Mouse (Mus musculus) cortical plate, adult 2 months (tissue): ENCODE data around the gene Nrxn1. TPM values are rescaled to one million over a fixed set of nuclear protein-coding genes. Genes with fewer than 3 reads are reported as not detected.

Experiments used
- H3K27ac ChIP-seq: fragments of 200-500 bp; 2 replicates; pipeline ENCODE4 v1.5.1; 2012; ENCODE audit warnings: low read length, control low read depth, inconsistent platforms; ENCODE audit not compliant: insufficient read depth
- H3K4me1 ChIP-seq: fragments of 200-500 bp; 2 replicates; pipeline ENCODE4 v1.6.1; 2011; ENCODE audit warnings: low read length; ENCODE audit not compliant: control insufficient read depth, insufficient read depth
- H3K4me3 ChIP-seq: fragments of 200-500 bp; 2 replicates; pipeline ENCODE4 v1.5.1; 2011; ENCODE audit warnings: mild to moderate bottlenecking, low read length, control low read depth; ENCODE audit not compliant: insufficient read depth
- CTCF ChIP-seq: fragments of 200-500 bp; IDR thresholded peaks from 2 replicates; pipeline ENCODE4 v1.5.1; 2011; ENCODE audit warnings: mild to moderate bottlenecking, control low read depth, low read length; ENCODE audit not compliant: insufficient read depth; ENCODE audit errors: extremely low read depth
- POLR2A ChIP-seq: fragments of 200-500 bp; IDR thresholded peaks from 2 replicates; pipeline ENCODE4 v1.6.1; 2011; ENCODE audit warnings: mild to moderate bottlenecking, low read length, control low read depth; ENCODE audit not compliant: insufficient read depth; ENCODE audit errors: extremely low read depth
- polyA plus RNA-seq: library from polyadenylated mRNA; depleted of rRNA; stranded (reverse); fragments of >200 nt; gene quantifications from 2 replicates; pipeline ENCODE4 v1.2.3, GENCODE M21; 2012

The Nrxn1 gene
- polyA plus RNA-seq, 1 experiment, result 244 TPM

DNA sequence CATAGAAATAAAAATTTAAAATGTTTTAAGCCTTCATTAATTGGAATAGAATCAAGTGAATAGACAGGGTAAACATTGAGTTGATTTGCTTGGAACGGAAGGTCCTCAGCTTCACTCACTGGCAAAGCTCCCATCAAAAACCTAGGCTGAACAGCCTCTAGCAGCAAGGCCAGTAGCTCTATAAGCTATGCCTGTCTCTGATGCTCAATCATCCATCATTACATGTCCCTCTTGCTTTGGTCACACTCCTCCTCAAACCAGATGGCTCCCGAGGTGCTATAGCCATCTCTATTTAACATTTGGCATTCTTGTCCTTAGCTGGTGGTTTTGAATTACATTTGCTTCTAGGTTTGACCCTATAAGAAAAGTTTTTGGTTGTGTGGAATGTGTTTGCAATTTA, 657.5 kb downstream of the Nrxn1 start:
- TF ChIP-seq POLR2A (no peak), CTCF (no peak)
- H3K4me1 ChIP-seq, result peaks cover 3% of the 10 kb centered on the region; the same call in 1 of the 2 replicates
- no peak overlapping the region for H3K27ac ChIP-seq
- H3K4me3 ChIP-seq, result no peak overlapping the region

DNA sequence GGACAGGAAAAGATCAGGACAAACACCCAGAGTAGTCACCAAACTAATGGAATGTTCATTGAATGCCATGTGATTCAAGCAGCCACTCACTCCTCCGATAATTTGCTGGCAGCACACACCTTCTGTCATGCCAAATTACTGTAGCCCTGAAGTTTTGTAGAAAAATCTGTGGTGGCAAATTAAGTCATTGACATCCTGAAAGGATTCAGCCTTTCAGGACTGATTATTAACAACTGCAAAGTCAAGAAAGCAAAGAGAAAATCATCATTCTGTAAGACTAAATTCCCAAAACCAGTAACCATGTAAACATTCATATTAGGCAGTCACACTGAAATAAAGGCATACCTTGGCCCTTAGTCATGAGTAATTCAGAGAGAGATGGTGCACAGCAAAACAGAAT, 662.7 kb downstream of the Nrxn1 start:
- H3K4me3 ChIP-seq, result no peak overlapping the region
- H3K27ac ChIP-seq, result no peak overlapping the region
- H3K4me1 ChIP-seq, result no peaks in the 10 kb centered on the region; the same call in 1 of the 2 replicates
- TF ChIP-seq POLR2A, result no peak
- TF ChIP-seq CTCF, result no peak

DNA sequence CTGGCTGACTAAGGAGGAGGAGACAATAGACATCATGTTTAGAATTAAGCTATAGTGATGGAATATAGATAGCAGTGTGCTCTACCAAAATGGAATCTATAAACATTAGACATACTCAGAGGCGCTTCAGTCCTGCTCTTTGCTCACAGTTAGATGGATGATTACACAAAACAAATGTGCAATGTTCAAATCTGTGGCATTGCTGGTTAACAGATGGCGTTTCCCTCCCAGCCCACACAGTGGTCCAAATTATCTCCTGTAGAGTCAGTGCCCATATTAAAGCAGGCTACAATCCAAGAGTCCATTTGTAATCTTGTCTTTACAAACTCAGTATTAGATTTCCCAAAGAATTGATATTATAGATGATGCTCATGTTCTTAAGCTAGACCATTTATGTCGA, 666.9 kb downstream of the Nrxn1 start:
- no peak overlapping the region for H3K4me3 ChIP-seq
- no peak overlapping the region for H3K27ac ChIP-seq
- H3K4me1 ChIP-seq, result no peaks in the 10 kb centered on the region; the same call in 1 of the 2 replicates
- TF ChIP-seq POLR2A (no peak), CTCF (no peak)

- H3K4me1 ChIP-seq, result peaks cover 1% of the 10 kb centered on the region; the same call in 1 of the 2 replicates
- no peak overlapping the region for H3K4me3 ChIP-seq
- TF ChIP-seq POLR2A, result no peak
- TF ChIP-seq CTCF, result no peak
- H3K27ac ChIP-seq, result no peak overlapping the region
Measured at GRCm38 (mm10) chr17:90422591-90422990, 670.3 kb downstream of the Nrxn1 start.

DNA sequence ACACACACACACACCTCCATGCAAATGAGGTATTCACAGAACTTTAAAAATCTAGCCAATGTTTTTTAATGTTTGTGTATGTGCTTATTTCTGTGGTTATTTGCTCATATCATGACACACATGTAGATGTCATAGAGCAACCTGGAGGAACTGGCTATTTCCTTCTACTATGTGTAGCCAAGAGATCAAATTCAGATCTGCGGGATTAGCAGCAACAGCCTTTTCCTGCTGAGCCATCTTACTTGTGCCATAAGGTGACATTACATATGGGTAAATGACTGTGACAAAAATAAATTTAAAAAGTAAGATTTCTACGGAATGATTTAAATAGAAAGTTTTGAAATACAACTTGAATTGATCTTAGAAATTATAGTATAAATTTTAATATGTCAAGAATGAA, 672.1 kb downstream of the Nrxn1 start:
- Histone ChIP-seq H3K4me3 (no peak overlapping the region), H3K27ac (no peak overlapping the region), H3K4me1 (peaks cover 1% of the 10 kb centered on the region; the same call in 1 of the 2 replicates)
- no peak for TF ChIP-seq POLR2A
- no peak for TF ChIP-seq CTCF

GRCm38 (mm10) chr17:90419615-90420014, 673.3 kb downstream of the Nrxn1 start:
- Histone ChIP-seq H3K4me3 (no peak overlapping the region), H3K27ac (no peak overlapping the region), H3K4me1 (peaks cover 1% of the 10 kb centered on the region; the same call in 1 of the 2 replicates)
- no peak for TF ChIP-seq CTCF
- TF ChIP-seq POLR2A, result no peak

- TF ChIP-seq CTCF (no peak), POLR2A (no peak)
- no peak overlapping the region for H3K4me3 ChIP-seq
- H3K4me1 ChIP-seq, result peaks cover under 1% of the 10 kb centered on the region; the same call in 1 of the 2 replicates
Measured at GRCm38 (mm10) chr17:90396357-90396756, 696.5 kb downstream of the Nrxn1 start.

GRCm38 (mm10) chr17:90394606-90395005, 698.3 kb downstream of the Nrxn1 start:
- H3K27ac ChIP-seq, result no peak overlapping the region
- TF ChIP-seq POLR2A (no peak), CTCF (no peak)
- H3K4me1 ChIP-seq, result peaks cover 6% of the 10 kb centered on the region
- H3K4me3 ChIP-seq, result no peak overlapping the region

More at GRCm38 (mm10) chr17:90396357-90396756, 696.5 kb downstream of the Nrxn1 start:
- H3K27ac ChIP-seq, result no peak overlapping the region

DNA sequence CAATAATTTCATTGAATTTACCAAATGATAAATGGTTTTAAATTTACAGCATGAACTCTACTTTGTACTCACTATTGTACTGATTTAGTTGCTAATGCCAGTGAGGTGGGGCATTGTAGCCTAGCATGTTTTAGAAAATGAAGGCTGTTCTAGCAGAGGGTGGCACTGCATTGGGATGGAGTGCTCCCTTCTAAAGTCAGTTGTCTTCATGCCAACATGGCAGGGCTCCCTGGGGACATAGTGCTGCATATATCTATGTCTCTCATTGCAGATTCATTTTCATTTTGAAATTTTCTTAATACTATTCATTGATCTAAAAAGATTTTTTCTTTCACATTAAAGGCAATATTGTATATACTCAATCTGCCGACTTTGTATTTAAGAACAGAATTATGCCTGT, 700.1 kb downstream of the Nrxn1 start:
- H3K4me1 ChIP-seq, result peaks cover 6% of the 10 kb centered on the region
- no peak overlapping the region for H3K4me3 ChIP-seq
- TF ChIP-seq POLR2A (no peak), CTCF (no peak)
- no peak overlapping the region for H3K27ac ChIP-seq

GRCm38 (mm10) chr17:90390316-90391212, 702.3 kb downstream of the Nrxn1 start:
- peaks cover 6% of the 10 kb centered on the region for H3K4me1 ChIP-seq
- peak overlapping the region; percentile 5; the same call in 1 of the 2 replicates for H3K27ac ChIP-seq
- no peak for TF ChIP-seq POLR2A
- TF ChIP-seq CTCF, result no peak
- no peak overlapping the region for H3K4me3 ChIP-seq

DNA sequence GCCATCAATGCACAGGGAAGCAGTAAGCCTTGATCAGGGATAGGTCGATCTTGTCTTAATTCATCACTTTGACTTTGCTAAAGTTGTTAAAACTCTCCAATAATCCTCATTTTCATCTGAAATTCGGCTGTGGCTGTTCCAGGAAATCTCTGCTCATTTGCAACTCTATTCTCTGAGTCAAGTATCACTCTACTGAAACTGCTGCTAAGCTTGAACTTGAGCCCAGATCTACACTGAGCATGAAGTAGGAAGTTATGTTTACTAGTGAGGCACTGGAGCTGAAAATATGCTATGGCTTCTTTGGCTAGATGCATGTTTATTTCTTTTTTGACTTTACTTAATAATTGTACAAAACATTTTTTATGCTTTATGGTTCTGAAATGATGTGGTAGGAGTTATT, 708.0 kb downstream of the Nrxn1 start:
- Histone ChIP-seq H3K27ac (no peak overlapping the region), H3K4me1 (peaks cover 1% of the 10 kb centered on the region; the same call in 1 of the 2 replicates), H3K4me3 (no peak overlapping the region)
- TF ChIP-seq CTCF (no peak), POLR2A (no peak)
